Mouse (Mus musculus) left cerebral cortex, adult 2 months (tissue): ENCODE measurements around the gene Dok4. TPM values are rescaled to one million over a fixed set of nuclear protein-coding genes. Genes with fewer than 3 reads are reported as not detected.

Experiments used
- DNase-seq, 2 experiments: peaks; one replicate each; pipeline ENCODE4 v3.0.0; 2021 to 2022; ENCODE audit warnings: low spot score in 2 of 2, mixed read lengths in 1 of 2; ENCODE audit errors: extremely low spot score in 1 of 2
- H3K27ac ChIP-seq: fragments of 200-600 bp; 2 replicates; pipeline ENCODE4 v1.8.1; 2022
- H3K4me3 ChIP-seq: fragments of 200-600 bp; 2 replicates; pipeline ENCODE4 v1.8.1; 2022
- CTCF ChIP-seq: fragments of 200-600 bp; IDR thresholded peaks from 2 replicates; pipeline ENCODE4 v1.8.1; 2022; ENCODE audit warnings: antibody characterized with exemption, mild to moderate bottlenecking, moderate library complexity
- intact Hi-C: fragments of 180-260 bp; cut with DNase I; formaldehyde crosslinking; loops from one replicate; pipeline ENCODE4 v1.15.1; 2025
- total RNA-seq, 2 experiments: library from RNA; stranded (reverse); gene quantifications; 2 replicates each; pipeline ENCODE4 v1.2.3; 2021

The Dok4 gene
- total RNA-seq, 2 experiments from 2014 or later, result 17.6 to 19.2 TPM

DNA sequence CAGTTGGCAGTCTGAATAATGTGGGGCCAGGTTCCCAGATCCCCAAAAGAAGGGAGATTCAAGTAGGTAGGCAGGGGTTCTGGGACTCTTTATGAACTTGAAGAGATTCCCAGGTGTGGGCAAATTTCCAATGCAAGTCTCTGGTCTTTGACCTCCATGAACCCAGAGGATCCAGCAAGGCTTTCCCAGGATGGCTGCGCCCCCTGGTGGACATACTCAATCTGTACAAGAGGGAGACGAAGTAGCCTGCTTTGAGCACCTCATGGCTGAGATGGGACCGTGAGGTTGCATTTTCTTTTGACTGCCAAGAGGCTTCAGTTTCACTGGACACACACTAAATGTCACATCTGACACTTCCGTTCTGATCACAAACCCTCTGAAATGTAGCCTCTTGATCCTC lies 32.7 kb upstream of the Dok4 start:
- intact Hi-C loops, result loop anchor here (1.0 to 10.0 kb wide), 3 partner anchors 35 to 204 kb away; no protein-coding TSS in a partner anchor
- TF ChIP-seq CTCF, result peak; percentile 93
- H3K27ac ChIP-seq, result no peak overlapping the region; the same call in 1 of the 2 replicates
- no peak overlapping the region for H3K4me3 ChIP-seq
- peak; percentile 73 to 75 for DNase-seq

DNA sequence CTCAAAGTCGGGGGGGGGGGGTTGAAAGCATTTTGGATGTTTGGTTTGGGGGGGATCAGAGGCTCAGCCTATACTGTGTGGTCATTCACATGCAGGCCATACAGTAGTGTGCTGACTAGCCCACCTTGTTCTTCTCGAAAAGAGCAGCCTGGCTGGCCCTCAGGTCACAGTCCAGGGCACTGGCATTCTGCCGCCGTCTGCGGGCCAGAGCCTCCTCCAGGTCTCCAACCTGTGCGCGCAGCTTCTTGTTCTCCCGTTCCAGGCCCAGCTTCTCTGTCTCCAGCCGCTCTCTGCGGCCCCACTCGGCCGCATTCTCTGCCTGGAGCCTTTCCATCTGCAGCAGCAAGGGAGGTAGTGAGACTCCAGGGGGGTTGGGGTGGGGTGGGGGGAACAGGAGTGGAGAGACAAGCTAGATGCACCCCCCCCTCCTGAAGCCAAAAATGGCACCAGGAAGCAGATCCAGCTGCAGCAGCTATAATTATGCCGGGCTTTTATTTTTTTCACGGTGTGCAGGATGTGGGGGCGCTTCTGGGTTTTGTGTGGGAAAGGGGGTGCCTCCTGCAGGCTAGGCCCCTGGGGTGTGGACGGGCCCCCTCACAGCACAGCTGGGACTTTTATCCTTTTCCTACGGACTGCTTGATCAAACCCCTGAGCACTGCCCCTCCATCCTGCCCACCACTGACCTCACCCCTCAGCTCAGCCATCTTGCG lies 31.6 kb upstream of the Dok4 start:
- intact Hi-C loops, result loop anchor here (2.0 to 10.0 kb wide), 2 partner anchors 93 to 203 kb away; no protein-coding TSS in a partner anchor
- H3K4me3 ChIP-seq, result no peak overlapping the region
- TF ChIP-seq CTCF, result no peak
- peak in 1 of 2 experiments; percentile 25 for DNase-seq
- H3K27ac ChIP-seq, result peak overlapping the region; percentile 8; the same call in 1 of the 2 replicates

DNA sequence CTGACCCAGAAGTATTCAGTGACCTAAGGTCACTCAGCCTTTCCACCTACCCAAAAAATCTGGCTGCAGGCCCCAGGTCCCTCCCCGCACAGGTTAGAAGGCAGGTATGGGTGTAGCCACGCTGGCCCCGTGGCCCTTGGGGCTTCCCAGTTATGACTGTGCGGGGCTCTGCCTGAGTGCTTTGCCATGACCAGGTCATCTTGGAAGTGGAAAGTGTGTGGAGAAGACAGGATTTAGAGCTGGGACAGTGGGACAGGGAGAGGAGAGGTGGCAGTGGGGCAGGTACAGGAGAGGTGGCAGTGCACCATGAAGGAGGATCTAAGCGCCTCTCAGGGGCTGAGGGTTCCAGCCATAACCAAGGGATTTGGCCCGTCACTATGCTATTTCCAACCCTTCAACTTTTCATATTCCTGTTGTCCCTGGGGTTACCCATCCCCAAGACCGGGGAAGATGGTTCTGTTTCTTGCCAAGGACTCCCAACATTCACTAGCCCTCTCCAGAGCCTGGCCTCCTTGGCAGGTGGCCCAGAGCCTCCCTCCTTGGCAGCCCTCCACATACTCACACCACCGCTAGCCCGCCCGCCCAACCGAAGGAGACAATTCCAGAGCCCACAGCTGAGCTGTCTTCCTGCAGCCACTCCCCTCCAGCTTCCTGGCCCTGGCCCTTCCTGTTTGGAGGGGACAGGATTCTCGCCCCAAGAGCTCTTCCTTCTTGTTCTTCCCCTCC lies 28.5 kb upstream of the Dok4 start:
- intact Hi-C loops, result loop anchor here (10.0 kb wide), 1 partner anchor 200 kb away; no protein-coding TSS in a partner anchor
- Histone ChIP-seq H3K27ac (no peak overlapping the region), H3K4me3 (no peak overlapping the region)
- no peak for TF ChIP-seq CTCF
- DNase-seq, result peak; percentile 37 to 50

DNA sequence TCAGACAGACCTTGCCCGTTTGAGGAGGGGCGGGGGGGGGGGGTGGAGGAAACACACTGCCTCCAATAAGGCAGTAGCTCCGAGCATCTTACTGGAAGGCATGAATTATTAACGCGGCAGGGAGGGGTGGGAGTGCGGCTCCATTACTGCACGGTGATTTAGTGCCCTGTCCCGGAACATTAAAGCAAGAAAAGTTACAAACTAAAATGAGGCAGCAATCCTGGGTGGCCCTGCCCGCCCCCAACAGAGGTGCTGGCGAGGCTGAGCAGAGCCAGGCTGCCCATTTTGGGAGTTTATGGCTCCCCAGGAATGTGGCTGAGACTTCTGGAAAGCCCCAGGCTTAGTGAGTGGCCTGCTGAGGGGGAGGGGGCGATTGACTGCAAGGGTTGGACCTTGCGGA lies 27.6 kb upstream of the Dok4 start:
- H3K27ac ChIP-seq, result no peak overlapping the region
- intact Hi-C loops, result loop anchor here (10.0 kb wide), 1 partner anchor 199 kb away; no protein-coding TSS in a partner anchor
- DNase-seq, result no peak
- TF ChIP-seq CTCF, result no peak
- H3K4me3 ChIP-seq, result no peak overlapping the region

DNA sequence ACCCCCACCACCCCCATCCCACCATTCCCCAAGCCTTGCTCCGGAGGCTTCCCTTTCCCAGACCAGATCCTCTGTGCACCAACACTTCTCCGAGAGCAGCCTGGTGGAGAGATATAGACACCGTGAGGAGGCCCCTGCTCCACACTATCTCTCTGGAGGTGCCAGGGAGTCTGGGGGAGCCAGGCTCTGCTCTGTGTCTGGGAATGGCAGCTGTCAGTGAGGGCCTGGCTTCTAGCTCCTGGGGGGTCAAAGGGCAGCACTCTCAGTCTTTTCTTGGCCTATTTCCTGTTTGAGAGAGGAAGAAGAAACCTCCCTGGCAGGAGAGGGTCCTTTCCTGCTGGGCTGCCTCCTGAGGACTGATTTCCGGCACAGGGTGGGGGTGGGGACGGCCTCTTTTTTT lies 24.9 kb upstream of the Dok4 start:
- intact Hi-C loops, result loop anchor here (10.0 kb wide), 1 partner anchor 196 kb away; no protein-coding TSS in a partner anchor
- H3K27ac ChIP-seq, result no peak overlapping the region
- DNase-seq, result no peak
- TF ChIP-seq CTCF, result no peak
- no peak overlapping the region for H3K4me3 ChIP-seq

DNA sequence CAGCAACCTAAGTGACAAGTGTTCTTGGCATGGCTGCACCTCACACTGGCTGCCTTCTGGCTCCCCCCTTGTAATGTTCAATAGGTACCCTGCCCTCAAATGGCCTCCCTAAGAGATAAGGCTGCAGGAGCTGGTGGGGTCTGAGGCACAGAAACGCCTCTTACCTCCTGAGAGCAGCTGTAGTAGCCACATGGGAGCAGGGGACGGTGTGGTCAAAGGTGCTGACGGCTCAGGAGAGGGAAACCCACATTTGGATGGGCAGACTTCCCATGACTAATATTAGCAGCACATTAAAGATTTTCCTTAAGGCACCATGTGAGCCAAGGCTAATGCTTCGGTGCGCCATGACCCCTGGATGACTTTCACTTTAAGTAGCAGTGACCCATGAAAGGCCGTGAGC lies 24.5 kb upstream of the Dok4 start:
- no peak for DNase-seq
- TF ChIP-seq CTCF, result no peak
- intact Hi-C loops, result loop anchor here (10.0 kb wide), 1 partner anchor 196 kb away; no protein-coding TSS in a partner anchor
- Histone ChIP-seq H3K4me3 (no peak overlapping the region), H3K27ac (no peak overlapping the region)

DNA sequence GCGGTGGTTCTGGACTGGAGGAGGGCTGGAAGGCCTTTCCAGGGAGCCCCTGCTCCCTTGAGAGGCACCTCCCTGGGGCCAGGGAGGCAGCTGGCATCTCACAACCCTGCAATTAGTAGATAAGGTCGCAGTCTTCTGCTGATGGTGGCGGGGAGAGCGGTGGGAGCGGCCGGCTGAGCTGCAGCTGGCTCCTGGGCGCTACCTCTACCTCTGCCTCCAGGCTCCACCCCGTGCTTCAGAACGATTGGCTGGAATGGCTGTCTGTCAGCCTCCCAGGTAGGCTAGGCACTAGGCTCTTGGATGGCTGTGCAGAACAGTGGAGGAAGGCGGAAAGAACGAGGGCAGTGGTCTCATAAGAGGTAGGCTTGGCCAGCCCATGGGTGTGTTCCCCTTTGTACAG lies 23.1 kb upstream of the Dok4 start:
- DNase-seq, result no peak
- Histone ChIP-seq H3K4me3 (no peak overlapping the region), H3K27ac (no peak overlapping the region)
- intact Hi-C loops, result no loop called here
- TF ChIP-seq CTCF, result no peak

DNA sequence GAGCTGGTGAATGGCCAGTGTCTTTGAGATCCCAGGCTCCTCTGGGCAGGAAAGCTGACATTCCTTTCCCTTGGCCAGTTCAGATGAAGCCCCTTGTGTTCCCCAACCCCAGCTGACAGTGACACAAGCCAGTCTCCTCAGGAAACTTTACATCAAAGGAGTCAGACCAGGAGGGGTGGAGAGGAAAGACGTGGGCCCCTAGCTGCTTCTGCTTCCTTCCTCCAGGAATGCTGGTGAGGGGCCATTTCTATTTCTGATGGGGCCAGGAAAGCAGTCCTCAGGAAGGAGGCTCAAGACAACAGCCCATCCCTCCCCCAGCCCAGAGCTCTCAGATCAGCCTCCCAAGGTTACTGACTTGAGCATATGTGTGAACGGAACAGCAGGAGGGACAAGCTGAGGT lies 16.8 kb upstream of the Dok4 start:
- no peak for TF ChIP-seq CTCF
- intact Hi-C loops, result no loop called here

DNA sequence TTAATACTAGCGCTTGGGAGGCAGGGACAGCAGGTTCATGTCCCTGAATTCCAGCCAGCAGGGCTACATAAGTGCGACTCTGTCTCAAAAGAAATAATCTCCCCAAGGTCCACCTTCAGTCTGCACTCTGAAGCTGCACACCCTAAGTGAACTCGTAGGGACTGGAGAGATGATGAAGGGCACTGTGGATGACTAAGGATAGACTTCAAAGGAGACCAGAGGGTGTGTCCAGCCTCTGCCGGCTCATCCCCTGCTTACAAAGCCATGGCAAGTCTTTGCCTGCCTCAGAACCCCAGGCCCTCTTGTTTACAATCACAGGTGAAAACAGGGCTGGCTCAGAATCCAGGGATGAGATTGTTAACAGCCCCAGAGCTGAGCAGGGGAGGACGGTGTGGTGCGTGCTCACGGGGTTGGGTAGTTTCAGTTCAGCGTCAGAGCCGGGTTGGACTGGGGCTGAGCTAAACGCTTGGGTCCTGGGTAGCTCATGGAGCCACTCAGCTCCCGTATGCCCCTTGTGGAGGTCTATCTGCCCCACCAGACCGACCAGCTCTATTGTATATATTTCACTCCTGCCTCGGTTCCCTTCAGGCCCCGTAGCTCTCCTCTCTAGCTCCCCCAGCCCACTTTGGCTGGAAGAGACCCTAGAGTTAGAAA lies 12.4 kb upstream of the Dok4 start:
- TF ChIP-seq CTCF, result no peak
- Histone ChIP-seq H3K27ac (no peak overlapping the region), H3K4me3 (no peak overlapping the region)
- no peak for DNase-seq
- intact Hi-C loops, result no loop called here

More for the DNA sequence above, 16.8 kb upstream of the Dok4 start:
- Histone ChIP-seq H3K27ac (no peak overlapping the region), H3K4me3 (no peak overlapping the region)
- no peak for DNase-seq

DNA sequence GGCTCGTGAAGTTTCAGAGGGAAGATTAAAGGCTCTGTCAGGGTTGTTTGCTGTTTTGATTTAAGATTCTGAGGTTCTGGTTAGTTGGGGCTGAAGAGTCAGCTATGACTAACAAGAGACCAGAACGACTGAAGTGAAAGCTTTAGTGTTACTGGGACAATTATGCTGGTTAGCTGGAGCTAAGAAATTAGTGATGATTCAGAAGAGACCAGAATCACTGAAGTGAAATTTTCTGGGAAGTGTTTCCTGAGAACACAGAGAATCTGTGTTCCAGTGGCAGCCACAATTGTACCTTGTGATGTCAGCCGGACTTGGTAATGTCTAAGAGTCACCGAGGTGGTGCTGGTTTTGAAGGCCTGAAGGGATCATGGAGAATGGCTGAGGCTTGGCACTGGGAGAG lies 4.6 kb upstream of the Dok4 start:
- H3K4me3 ChIP-seq, result no peak overlapping the region
- H3K27ac ChIP-seq, result no peak overlapping the region
- DNase-seq, result no peak
- TF ChIP-seq CTCF, result no peak
- intact Hi-C loops, result no loop called here

DNA sequence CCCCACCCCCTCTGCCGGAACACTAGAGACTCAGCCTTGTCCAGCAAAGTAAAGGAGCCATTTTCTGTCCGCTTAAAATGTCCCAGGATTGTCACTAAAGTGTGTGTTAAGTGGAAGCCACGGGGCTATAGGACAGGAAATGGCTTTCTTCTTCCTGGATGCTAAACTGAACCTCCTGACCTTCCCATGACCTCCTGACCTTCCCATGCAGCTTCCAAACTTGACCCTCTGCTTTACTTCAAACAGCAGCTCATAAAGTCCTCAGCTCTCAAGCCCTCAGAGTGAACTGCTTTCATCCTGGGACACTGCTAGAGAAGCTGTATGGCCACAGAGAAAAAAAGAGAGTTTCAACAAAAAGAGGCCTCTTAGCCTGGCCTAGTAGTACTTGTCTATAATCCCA lies 690 bp upstream of the Dok4 start:
- Histone ChIP-seq H3K27ac (no peak overlapping the region), H3K4me3 (no peak overlapping the region)
- TF ChIP-seq CTCF, result no peak
- intact Hi-C loops, result loop anchor here (2.0 kb wide), 1 partner anchor 62 kb away; no protein-coding TSS in a partner anchor
- DNase-seq, result no peak

DNA sequence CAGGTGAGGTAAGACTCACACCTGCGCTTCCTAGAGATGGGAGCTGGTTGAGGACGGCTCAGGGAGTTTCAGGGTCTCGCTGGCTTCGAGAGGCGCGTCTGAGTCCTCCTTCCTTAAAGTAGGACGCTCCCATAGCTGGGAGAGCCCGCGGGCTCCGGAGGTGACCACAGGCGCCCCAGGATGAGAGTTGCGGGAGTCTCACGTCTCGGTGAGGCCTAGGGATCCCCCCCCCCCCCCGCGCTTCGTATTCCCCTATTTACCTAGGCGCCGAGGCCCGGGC lies 319 bp downstream of the Dok4 start:
- Histone ChIP-seq H3K27ac (no peak overlapping the region), H3K4me3 (peak overlapping the region; percentile 48)
- intact Hi-C loops, result loop anchor here (2.0 kb wide), 2 partner anchors 63 to 125 kb away; no protein-coding TSS in a partner anchor
- no peak for TF ChIP-seq CTCF
- DNase-seq, result no peak
